Mouse (Mus musculus) embryonic facial prominence, embryonic 14.5 days (tissue): Measurements from ENCODE around the gene Ephb2. TPM values are rescaled to one million over a fixed set of nuclear protein-coding genes. Genes with fewer than 3 reads are reported as not detected.

Source experiments
- ATAC-seq: fragments of 200-750 bp; cut with Nextera tagmentation; 2 replicates; pipeline ENCODE4 v1.8.0; 2017; ENCODE audit warnings: low read depth, moderate number of reproducible peaks, moderate TSS enrichment
- DNase-seq: peaks from one replicate; pipeline ENCODE4 v3.0.0-alpha.2; 2015; ENCODE audit warnings: low spot score
- H3K27ac ChIP-seq: fragments of 300-500 bp; sonication (generic); replicated peaks from 2 replicates; pipeline ENCODE4 v1.5.1; 2014; ENCODE audit warnings: low read depth, mild to moderate bottlenecking, low read length, moderate library complexity
- H3K27me3 ChIP-seq: fragments of 300-500 bp; sonication (generic); replicated peaks from 2 replicates; pipeline ENCODE4 v1.6.1; 2014; ENCODE audit warnings: low read length; ENCODE audit not compliant: control insufficient read depth, insufficient read depth
- H3K36me3 ChIP-seq: fragments of 300-500 bp; sonication (generic); 2 replicates; pipeline ENCODE4 v1.6.1; 2014; ENCODE audit warnings: low read length, mixed read lengths; ENCODE audit not compliant: control insufficient read depth, insufficient read depth
- H3K4me1 ChIP-seq: fragments of 300-500 bp; sonication (generic); 2 replicates; pipeline ENCODE4 v1.6.1; 2014; ENCODE audit warnings: antibody characterized with exemption, low read length; ENCODE audit not compliant: control insufficient read depth, insufficient read depth
- H3K4me2 ChIP-seq: fragments of 300-500 bp; sonication (generic); 2 replicates; pipeline ENCODE4 v1.6.1; 2014; ENCODE audit warnings: low read depth, mild to moderate bottlenecking, low read length, moderate library complexity, mixed read lengths
- H3K4me3 ChIP-seq: fragments of 300-500 bp; sonication (generic); 2 replicates; pipeline ENCODE4 v1.5.1; 2014; ENCODE audit warnings: low read depth, mild to moderate bottlenecking, low read length
- H3K9ac ChIP-seq: fragments of 300-500 bp; sonication (generic); 2 replicates; pipeline ENCODE4 v1.6.1; 2014; ENCODE audit warnings: low read depth, mild to moderate bottlenecking, low read length, moderate library complexity, mixed read lengths
- H3K9me3 ChIP-seq: fragments of 300-500 bp; sonication (generic); 2 replicates; pipeline ENCODE4 v1.6.1; 2016; ENCODE audit warnings: low read length; ENCODE audit not compliant: control insufficient read depth
- WGBS: fragments of 180-500 bp; shearing (Covaris S2); extraction: QIAGEN DNeasy Blood & Tissue Kit; methylation state at CpG from one replicate; pipeline ENCODE4 v1.1.7; 2014; 5-methylcytosine and 5-hydroxymethylcytosine counted together
- polyA plus RNA-seq: library from polyadenylated mRNA; unstranded; fragments of >200 nt; fragmentation: Nextera tagmentation; extraction: Ambion mirVana; gene quantifications from 2 replicates; pipeline ENCODE4 v1.2.1, GENCODE M21; 2014

Gene Ephb2
- polyA plus RNA-seq, 1 experiment from 2014 or later: 14.9 TPM

DNA sequence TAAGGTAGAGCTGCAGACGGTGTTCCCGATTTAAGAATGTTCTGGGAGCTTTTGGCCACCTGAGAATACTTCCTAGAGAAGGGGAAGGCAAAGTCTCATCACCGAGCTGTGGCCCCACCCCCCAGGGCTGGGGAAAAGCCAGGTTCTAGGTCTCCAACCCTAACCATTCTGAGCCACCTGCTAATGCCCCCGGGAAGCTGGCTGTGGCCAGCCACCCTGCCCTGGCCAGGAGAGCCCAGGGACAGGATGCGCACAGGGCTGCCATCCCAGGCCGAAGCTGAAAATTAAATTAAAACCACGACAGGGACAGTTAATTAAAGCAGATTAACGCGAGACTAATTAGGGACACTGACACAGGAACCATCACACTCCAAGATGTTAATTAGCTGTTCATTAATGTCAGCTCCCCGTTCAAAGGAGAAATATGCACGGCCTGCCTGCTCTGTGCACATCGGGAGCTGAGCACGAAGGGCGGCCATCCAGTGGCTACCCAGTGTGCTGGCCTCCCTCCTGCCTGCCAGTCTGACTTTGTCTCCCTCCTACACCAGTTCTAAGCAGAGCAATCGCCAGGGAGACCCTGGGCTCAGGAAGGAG is 101.5 kb downstream of the Ephb2 start:
- H3K9ac ChIP-seq: 0 out of 2 replicates have a peak overlapping the region, but pooled peaks have one; percentile 41
- H3K27me3 ChIP-seq: no peaks in the 10 kb centered on the region
- no peak overlapping the region for H3K4me2 ChIP-seq
- ATAC-seq (no peak), DNase-seq (no peak)
- peaks cover 42% of the 10 kb centered on the region for H3K4me1 ChIP-seq
- H3K36me3 ChIP-seq: no peaks in the 10 kb centered on the region
- H3K4me3 ChIP-seq: no peak overlapping the region
- no peaks in the 10 kb centered on the region for H3K9me3 ChIP-seq
- 0 out of 2 replicates have a peak overlapping the region, but pooled peaks have one; percentile 2 for H3K27ac ChIP-seq
- 66% methylated on average over 15 of the region's 15 CpGs for WGBS

GRCm38 (mm10) chr4:136733217-136733865 is 102.4 kb downstream of the Ephb2 start:
- H3K9ac ChIP-seq: peak overlapping the region; percentile 41; the same call in 1 of the 2 replicates
- 0 out of 2 replicates have a peak, but pooled peaks have one; percentile 6 for ATAC-seq

DNA sequence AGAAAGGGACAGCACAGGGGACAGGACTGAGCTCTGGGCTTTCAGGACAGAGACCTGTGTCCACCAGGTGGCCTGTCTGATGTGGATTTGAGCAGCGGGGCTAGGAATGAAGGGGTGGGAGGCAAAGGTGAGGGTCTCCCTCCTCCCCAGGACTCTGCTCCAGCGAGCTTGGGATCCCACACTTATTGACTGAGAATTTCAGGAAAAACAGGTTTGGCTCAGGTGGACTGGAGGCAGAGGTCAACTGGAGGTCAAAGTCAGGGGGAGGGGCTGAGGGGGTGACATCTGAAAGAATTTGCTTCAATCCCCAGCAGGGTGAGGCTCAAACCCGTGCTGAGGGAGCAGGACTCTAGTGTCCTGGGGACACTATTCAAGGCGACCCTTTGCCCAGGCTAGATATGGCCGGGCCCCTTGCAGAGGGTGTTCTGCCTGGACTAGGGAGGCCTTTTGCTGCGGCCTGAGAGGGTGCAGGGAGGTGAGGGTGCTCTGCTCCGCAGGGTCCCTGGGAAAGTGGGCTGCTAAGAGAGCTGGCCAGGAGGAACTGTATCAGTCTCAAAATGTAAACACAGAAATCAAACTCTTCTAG is 103.2 kb downstream of the Ephb2 start:
- 49% methylated on average over 7 of the region's 7 CpGs for WGBS
- Histone ChIP-seq H3K27me3 (no peaks in the 10 kb centered on the region), H3K4me2 (no peak overlapping the region), H3K4me3 (no peak overlapping the region), H3K27ac (0 out of 2 replicates have a peak overlapping the region, but pooled peaks have one; percentile 5), H3K9me3 (no peaks in the 10 kb centered on the region), H3K9ac (no peak overlapping the region), H3K36me3 (no peaks in the 10 kb centered on the region), H3K4me1 (peaks cover 39% of the 10 kb centered on the region)
- no peak for DNase-seq
- ATAC-seq: peak; percentile 9; the same call in 1 of the 2 replicates

More at GRCm38 (mm10) chr4:136733217-136733865, 102.4 kb downstream of the Ephb2 start:
- H3K4me3 ChIP-seq: no peak overlapping the region
- no peaks in the 10 kb centered on the region for H3K27me3 ChIP-seq
- peaks cover 39% of the 10 kb centered on the region for H3K4me1 ChIP-seq
- WGBS: 27% methylated on average over 11 of the region's 11 CpGs
- H3K36me3 ChIP-seq: no peaks in the 10 kb centered on the region
- no peaks in the 10 kb centered on the region for H3K9me3 ChIP-seq
- 0 out of 2 replicates have a peak overlapping the region, but pooled peaks have one; percentile 2 for H3K27ac ChIP-seq
- no peak for DNase-seq
- no peak overlapping the region for H3K4me2 ChIP-seq

DNA sequence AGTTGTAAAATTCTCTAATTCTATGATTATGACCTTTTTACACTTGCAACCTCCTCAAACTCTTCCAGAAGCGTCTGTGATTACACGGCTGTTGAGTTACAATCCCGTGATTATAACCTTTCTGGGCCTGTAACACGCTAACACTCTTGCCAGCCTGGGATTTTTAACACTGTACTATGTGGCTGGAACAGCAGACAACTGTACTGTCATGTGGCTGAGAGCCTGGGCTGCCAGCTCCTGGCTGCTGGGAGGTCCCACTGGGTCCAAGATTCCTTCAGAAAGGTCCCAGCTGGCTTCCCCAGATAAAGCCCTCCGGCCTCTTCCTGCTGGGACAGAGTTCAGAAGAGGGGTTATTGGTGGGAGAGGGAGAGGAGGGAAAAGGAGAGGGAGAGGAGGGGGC is 104.0 kb downstream of the Ephb2 start:
- H3K27me3 ChIP-seq: no peaks in the 10 kb centered on the region
- no peak overlapping the region for H3K9ac ChIP-seq
- peaks cover 42% of the 10 kb centered on the region for H3K4me1 ChIP-seq
- H3K27ac ChIP-seq: 0 out of 2 replicates have a peak overlapping the region, but pooled peaks have one; percentile 24
- H3K9me3 ChIP-seq: no peaks in the 10 kb centered on the region
- DNase-seq: peak; percentile 54
- H3K4me3 ChIP-seq: no peak overlapping the region
- peak; percentile 35; the same call in 1 of the 2 replicates for ATAC-seq
- no peaks in the 10 kb centered on the region for H3K36me3 ChIP-seq
- no peak overlapping the region for H3K4me2 ChIP-seq
- 46% methylated on average over 5 of the region's 5 CpGs for WGBS

- H3K9ac ChIP-seq: no peak overlapping the region
- H3K9me3 ChIP-seq: no peaks in the 10 kb centered on the region
- H3K4me2 ChIP-seq: no peak overlapping the region
- 0 out of 2 replicates have a peak overlapping the region, but pooled peaks have one; percentile 24 for H3K27ac ChIP-seq
- no peaks in the 10 kb centered on the region for H3K27me3 ChIP-seq
- peaks cover 42% of the 10 kb centered on the region for H3K4me1 ChIP-seq
- 60% methylated on average over 12 of the region's 13 CpGs for WGBS
- ATAC-seq (no peak), DNase-seq (no peak)
- H3K36me3 ChIP-seq: no peaks in the 10 kb centered on the region
- H3K4me3 ChIP-seq: no peak overlapping the region
Measured at GRCm38 (mm10) chr4:136731008-136731609, 104.7 kb downstream of the Ephb2 start.

GRCm38 (mm10) chr4:136730501-136730900 is 105.3 kb downstream of the Ephb2 start:
- Histone ChIP-seq H3K4me1 (peaks cover 43% of the 10 kb centered on the region), H3K9ac (no peak overlapping the region), H3K36me3 (no peaks in the 10 kb centered on the region), H3K9me3 (no peaks in the 10 kb centered on the region), H3K27me3 (no peaks in the 10 kb centered on the region), H3K4me3 (no peak overlapping the region), H3K27ac (no peak overlapping the region), H3K4me2 (no peak overlapping the region)
- 73% methylated on average over 9 of the region's 9 CpGs for WGBS
- ATAC-seq (no peak), DNase-seq (no peak)

DNA sequence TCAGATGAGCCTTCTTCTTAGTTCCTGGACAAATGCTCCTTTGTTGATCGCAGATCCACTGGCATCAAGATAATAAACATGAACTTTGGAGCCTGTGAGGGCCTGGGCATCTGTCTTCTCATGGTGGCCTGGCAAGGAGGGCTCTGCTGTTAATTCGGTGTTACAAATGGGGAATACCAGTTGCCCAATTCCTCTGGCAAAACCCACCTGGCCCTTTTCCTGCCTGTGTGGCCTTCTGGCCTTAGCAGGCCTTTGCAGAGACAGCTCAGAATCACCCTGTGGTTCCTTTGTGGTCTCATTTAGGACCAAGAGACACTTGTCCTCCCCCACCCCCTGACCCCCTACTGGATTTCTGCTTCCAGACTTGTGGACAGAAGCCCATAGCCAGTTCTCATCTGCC is 106.2 kb downstream of the Ephb2 start:
- Histone ChIP-seq H3K9me3 (no peaks in the 10 kb centered on the region), H3K27me3 (no peaks in the 10 kb centered on the region), H3K36me3 (no peaks in the 10 kb centered on the region), H3K4me1 (peaks cover 50% of the 10 kb centered on the region), H3K4me3 (no peak overlapping the region), H3K27ac (no peak overlapping the region), H3K4me2 (no peak overlapping the region), H3K9ac (no peak overlapping the region)
- ATAC-seq: no peak
- no peak for DNase-seq
- 93% methylated on average over 2 of the region's 2 CpGs for WGBS

DNA sequence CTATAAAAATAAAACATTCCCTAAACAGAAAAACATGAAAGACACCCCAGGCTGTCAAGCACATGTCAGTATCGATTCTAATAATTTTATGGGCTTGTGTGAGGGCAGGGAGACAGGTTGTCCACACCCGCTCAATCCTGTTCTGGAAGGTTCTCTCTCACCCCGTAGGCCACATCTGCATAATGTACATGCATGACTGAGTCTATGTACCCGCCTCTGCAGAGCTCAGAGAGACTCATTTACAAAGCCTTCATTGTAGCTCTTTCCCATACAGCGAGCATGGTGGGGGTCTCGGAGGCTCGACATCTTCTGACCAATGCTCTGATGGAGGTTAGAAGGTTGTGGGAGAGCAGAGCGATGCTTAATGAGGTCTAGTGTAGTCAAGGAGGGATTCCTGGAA is 108.8 kb downstream of the Ephb2 start:
- Histone ChIP-seq H3K9me3 (no peaks in the 10 kb centered on the region), H3K4me3 (no peak overlapping the region), H3K36me3 (no peaks in the 10 kb centered on the region), H3K4me2 (no peak overlapping the region), H3K4me1 (peaks cover 32% of the 10 kb centered on the region), H3K27me3 (no peaks in the 10 kb centered on the region), H3K27ac (no peak overlapping the region), H3K9ac (no peak overlapping the region)
- ATAC-seq (no peak), DNase-seq (no peak)
- 52% methylated on average over 8 of the region's 8 CpGs for WGBS
